Mouse (Mus musculus): Measurements from ENCODE around the gene Csrp1.

Gene Csrp1

GRCm38 (mm10) chr1:135719983-135720382, at the start of gene Csrp1:
Gene Csrp1 (plus strand): TSS chr1:135720061.
- DNase-seq (ENCODE audit: low spot score in 2 of 2) = no peak

- peak; percentile 67 to 70 for DNase-seq (ENCODE audit: low spot score in 2 of 2)
Observed at GRCm38 (mm10) chr1:135670397-135671130, 49.3 kb upstream of the Csrp1 start.

- DNase-seq (ENCODE audit: low spot score in 2 of 2) = no peak
Observed at GRCm38 (mm10) chr1:135671406-135671805, 48.5 kb upstream of the Csrp1 start.

GRCm38 (mm10) chr1:135671956-135672355, 47.9 kb upstream of the Csrp1 start:
- no peak for DNase-seq (ENCODE audit: low spot score in 2 of 2)

GRCm38 (mm10) chr1:135672374-135672773, 47.5 kb upstream of the Csrp1 start:
- no peak for DNase-seq (ENCODE audit: low spot score in 2 of 2)

GRCm38 (mm10) chr1:135673423-135673822, 46.4 kb upstream of the Csrp1 start:
- DNase-seq (ENCODE audit: low spot score in 2 of 2) = no peak

- DNase-seq (ENCODE audit: low spot score in 2 of 2) = no peak
Observed at GRCm38 (mm10) chr1:135675449-135676129, 44.3 kb upstream of the Csrp1 start.

- DNase-seq (ENCODE audit: low spot score in 2 of 2) = no peak
Observed at GRCm38 (mm10) chr1:135676247-135676646, 43.6 kb upstream of the Csrp1 start.

GRCm38 (mm10) chr1:135676938-135677682, 42.8 kb upstream of the Csrp1 start:
- DNase-seq (ENCODE audit: low spot score in 2 of 2) = no peak

- DNase-seq (ENCODE audit: low spot score in 2 of 2) = no peak
Observed at GRCm38 (mm10) chr1:135678145-135678544, 41.7 kb upstream of the Csrp1 start.

- peak in 1 of 2 experiments; percentile 26 for DNase-seq (ENCODE audit: low spot score in 2 of 2)
Observed at GRCm38 (mm10) chr1:135680716-135681115, 39.1 kb upstream of the Csrp1 start.

- DNase-seq (ENCODE audit: low spot score in 2 of 2) = no peak
Observed at GRCm38 (mm10) chr1:135681122-135681521, 38.7 kb upstream of the Csrp1 start.

- DNase-seq (ENCODE audit: low spot score in 2 of 2) = no peak
Observed at GRCm38 (mm10) chr1:135684895-135685294, 35.0 kb upstream of the Csrp1 start.

- no peak for DNase-seq (ENCODE audit: low spot score in 2 of 2)
Observed at GRCm38 (mm10) chr1:135685316-135685715, 34.5 kb upstream of the Csrp1 start.

- DNase-seq (ENCODE audit: low spot score in 2 of 2) = no peak
Observed at GRCm38 (mm10) chr1:135686792-135687510, 32.9 kb upstream of the Csrp1 start.

GRCm38 (mm10) chr1:135687771-135688492, 31.9 kb upstream of the Csrp1 start:
- peak in 1 of 2 experiments; percentile 14 for DNase-seq (ENCODE audit: low spot score in 2 of 2)

GRCm38 (mm10) chr1:135688686-135689085, 31.2 kb upstream of the Csrp1 start:
- no peak for DNase-seq (ENCODE audit: low spot score in 2 of 2)

- DNase-seq (ENCODE audit: low spot score in 2 of 2) = no peak
Observed at GRCm38 (mm10) chr1:135690784-135691416, 29.0 kb upstream of the Csrp1 start.

- DNase-seq (ENCODE audit: low spot score in 2 of 2) = no peak
Observed at GRCm38 (mm10) chr1:135691417-135691815, 28.4 kb upstream of the Csrp1 start.

GRCm38 (mm10) chr1:135694181-135694580, 25.7 kb upstream of the Csrp1 start:
- DNase-seq (ENCODE audit: low spot score in 2 of 2) = no peak

GRCm38 (mm10) chr1:135697462-135697861, 22.4 kb upstream of the Csrp1 start:
- no peak for DNase-seq (ENCODE audit: low spot score in 2 of 2)
